Mouse (Mus musculus) thymus, adult 18-20 months (tissue): ENCODE results near the gene Tln2.
"Not testable (repeated sequence)": the region's sequence is repeated elsewhere in the genome, so short reads cannot be mapped to it uniquely, and the experiment has no call there.

Source experiments
- DNase-seq, 2 experiments: peaks; one replicate each; pipeline ENCODE4 v3.0.0; 2022; ENCODE audit warnings: mixed read lengths in 2 of 2

Tln2 gene

DNA sequence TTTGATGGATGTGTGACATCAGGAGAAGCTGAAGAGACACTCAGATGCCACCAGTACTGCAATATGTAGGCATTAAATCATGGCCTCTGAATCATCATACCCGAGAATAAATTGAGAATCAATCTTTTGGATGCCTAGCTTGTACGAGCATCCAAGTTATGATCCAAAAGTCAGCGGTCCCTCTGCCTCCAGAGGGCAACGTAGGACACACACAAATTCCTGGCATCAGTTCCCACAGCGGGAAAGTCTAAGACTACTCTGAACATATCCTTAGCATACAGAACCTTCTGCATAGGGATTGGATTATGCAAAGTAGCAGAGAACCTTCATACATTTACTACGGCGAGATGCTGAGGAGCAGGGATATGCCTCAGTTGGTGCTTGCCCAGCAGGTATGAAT lies 210.5 kb downstream of the Tln2 start:
- DNase-seq = no peak

GRCm38 (mm10) chr9:67347184-67347583 lies 212.3 kb downstream of the Tln2 start:
- no peak for DNase-seq

- no peak for DNase-seq
Measured at GRCm38 (mm10) chr9:67331281-67331680, 228.2 kb downstream of the Tln2 start.

DNA sequence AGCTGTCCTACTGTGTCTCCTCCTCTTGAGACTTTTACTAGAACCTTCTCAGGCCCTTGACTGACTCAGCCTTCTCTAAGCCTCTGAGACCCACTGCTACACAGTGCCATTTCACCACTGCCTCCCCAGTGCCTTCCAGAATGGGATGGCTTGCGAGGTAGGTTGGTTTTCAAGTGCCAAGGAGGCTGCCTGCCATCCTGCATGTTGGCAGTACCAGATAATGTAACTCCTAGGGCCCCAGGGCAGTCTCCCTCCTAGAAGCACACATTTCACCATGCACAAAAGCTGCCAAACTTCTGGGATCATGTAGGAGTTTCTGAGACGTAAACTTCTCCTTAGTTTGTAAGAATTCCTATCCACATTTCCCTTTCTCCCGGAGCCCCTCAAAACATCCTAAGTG lies 231.1 kb downstream of the Tln2 start:
- no peak for DNase-seq

- no peak for DNase-seq
Measured at GRCm38 (mm10) chr9:67321886-67322285, 237.6 kb downstream of the Tln2 start.

DNA sequence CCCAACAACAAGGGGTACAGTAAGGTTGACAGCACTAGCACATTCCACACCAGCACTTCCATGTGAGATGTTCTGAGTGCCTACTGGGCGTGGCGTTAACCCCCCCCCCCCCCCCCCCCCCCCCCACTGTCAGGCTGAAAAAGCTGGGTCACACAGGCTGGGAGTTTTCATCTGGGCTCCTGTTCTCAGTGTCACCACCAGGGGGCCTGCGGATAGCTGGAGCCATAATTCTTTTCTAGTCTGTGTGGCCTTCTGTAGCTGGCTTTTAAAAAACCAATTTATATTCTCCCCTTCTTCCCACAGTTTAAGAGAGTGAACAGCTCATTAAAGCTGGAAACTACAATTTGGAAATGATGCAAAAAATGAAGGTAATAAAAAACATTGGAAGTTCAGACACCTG lies 244.1 kb downstream of the Tln2 start:
- no peak for DNase-seq

DNA sequence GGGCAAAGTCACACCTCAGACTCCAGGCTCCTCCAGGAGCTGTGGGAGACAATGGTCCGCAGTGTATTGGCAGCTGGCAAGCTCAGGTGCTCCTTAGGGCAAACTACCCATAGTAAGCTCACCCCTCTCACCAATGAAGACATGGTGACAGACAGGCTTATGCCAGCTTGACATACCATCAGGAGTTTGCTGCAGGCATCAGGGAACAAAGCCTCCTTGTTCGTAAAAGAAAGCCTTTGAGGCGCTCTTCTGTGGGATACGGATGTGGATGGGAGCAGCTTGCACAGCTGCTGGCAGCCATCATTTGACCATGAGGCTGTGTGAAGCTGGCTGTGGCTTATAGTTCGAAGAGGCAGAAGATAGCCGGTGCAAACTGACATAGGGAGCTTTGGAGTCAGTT lies 254.5 kb downstream of the Tln2 start:
- DNase-seq = no peak

- no peak for DNase-seq
Measured at GRCm38 (mm10) chr9:67303986-67304385, 255.5 kb downstream of the Tln2 start.

GRCm38 (mm10) chr9:67303038-67303437 lies 256.5 kb downstream of the Tln2 start:
- DNase-seq = no peak

DNA sequence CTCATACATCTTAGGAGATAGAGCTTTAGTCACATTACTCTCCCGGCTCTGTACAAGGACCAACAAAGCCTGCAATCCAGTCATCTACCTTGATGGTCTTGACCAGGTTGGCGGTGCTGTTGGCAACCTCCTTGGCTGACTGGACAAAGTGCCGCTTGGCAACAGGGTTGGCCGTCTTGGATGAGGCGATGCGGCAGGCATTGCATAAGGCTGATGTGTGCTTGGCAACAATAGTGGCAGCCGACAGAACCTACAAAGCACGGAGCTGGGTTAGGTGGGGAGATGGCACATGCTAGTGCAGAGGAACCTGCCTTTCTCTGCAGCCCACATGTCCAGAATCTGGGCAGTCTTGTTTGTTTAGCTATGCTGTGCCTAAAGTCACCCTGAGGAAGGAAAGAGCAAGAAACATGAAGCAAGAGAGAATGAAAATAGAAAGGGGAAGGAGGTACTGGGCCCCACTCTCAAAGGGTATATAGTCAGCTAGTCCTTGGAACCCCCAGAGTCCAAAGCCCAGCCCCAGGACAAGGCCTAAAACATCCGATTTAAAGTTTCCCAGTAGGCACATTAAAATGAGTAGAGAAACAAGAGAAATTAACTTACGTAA lies 257.0 kb downstream of the Tln2 start:
- no peak for DNase-seq

DNA sequence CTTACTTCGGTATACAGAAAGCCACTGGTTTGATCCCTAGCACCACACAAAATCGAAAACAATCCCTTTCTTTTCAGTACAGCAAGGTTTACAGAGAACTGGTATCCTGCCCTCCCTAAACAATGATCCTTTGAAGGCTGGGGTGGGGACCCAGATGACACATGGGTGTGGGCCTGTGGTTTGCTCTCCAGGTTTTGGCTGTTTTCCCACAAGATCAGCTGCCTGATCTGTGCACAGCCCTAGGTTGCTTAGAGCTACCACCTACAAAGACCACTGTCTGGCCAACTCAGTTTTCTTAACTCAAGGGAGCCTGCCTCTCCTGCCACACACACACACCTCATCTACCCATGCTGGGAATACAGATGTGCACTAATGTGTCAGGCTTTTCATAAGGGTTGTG lies 257.9 kb downstream of the Tln2 start:
- no peak for DNase-seq

- DNase-seq = no peak
Measured at GRCm38 (mm10) chr9:67300769-67301168, 258.7 kb downstream of the Tln2 start.

- no peak for DNase-seq
Measured at GRCm38 (mm10) chr9:67300346-67300745, 259.2 kb downstream of the Tln2 start.

DNA sequence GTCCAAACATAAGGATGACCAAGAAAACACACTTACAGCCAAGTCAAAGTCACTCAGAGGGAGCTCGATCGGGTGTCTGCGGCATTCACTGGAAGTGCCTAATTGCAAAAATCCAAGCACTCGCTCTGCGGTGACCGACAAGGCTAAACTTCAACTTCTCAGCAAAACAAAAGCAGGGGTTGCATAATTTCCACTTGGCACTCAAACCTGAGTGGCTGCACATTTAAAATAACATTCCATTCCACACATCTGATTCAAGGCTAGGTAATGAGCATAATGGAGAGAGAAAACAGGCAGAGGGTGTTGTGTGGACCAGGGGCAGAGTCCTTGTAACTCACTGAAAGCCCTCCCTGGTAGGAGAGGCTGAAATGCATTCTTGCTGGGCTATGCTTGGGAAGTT lies 260.3 kb downstream of the Tln2 start:
- no peak for DNase-seq

GRCm38 (mm10) chr9:67297236-67297889 lies 262.1 kb downstream of the Tln2 start:
- DNase-seq = no peak

- DNase-seq = no peak
Measured at GRCm38 (mm10) chr9:67287457-67287856, 272.0 kb downstream of the Tln2 start.

- no peak for DNase-seq
Measured at GRCm38 (mm10) chr9:67286801-67287200, 272.7 kb downstream of the Tln2 start.

GRCm38 (mm10) chr9:67285544-67285943 lies 274.0 kb downstream of the Tln2 start:
- DNase-seq = no peak

GRCm38 (mm10) chr9:67281812-67282211 lies 277.7 kb downstream of the Tln2 start:
- DNase-seq = no peak

DNA sequence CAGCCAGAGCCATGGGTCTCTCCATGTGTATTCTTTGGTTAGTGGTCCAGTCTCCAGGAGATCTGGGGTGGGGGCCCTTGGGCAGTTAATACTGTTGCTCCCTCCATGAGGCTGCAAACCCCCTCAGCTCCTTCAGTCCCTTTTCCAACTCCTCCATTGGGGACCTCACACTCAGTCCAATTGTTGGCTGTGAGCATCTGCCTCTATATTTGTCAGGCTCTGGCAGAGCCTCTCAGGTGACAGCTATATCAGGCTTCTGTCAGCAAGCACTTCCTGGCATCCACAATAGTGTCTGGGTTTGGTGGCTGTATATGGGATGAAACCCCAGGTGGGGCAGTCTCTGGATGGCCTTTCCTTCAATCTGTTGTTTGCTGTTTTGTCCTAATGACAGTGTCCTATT lies 279.2 kb downstream of the Tln2 start:
- not testable (repeated sequence) for DNase-seq

- DNase-seq = no peak
Measured at GRCm38 (mm10) chr9:67276446-67276845, 283.1 kb downstream of the Tln2 start.

GRCm38 (mm10) chr9:67274296-67274695 lies 285.2 kb downstream of the Tln2 start:
- DNase-seq = no peak

DNA sequence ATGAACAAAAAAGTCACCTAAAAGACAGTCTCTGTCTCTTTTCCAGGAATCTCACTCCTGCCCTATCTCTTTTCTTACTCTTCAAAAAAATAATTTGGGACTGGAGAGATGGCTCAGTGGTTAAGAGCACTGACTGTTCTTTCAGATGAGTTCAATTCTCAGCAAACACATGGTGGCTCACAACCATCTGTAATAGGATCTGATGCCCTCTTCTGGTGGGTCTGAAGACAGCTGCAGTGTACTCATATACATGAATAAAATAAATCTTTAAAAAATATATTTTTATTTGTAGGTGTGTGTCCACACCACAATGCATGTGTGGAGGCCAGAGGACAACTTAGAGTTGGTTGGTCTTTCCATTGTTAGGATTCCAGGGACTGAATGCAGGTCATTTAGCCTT lies 286.1 kb downstream of the Tln2 start:
- no peak for DNase-seq

DNA sequence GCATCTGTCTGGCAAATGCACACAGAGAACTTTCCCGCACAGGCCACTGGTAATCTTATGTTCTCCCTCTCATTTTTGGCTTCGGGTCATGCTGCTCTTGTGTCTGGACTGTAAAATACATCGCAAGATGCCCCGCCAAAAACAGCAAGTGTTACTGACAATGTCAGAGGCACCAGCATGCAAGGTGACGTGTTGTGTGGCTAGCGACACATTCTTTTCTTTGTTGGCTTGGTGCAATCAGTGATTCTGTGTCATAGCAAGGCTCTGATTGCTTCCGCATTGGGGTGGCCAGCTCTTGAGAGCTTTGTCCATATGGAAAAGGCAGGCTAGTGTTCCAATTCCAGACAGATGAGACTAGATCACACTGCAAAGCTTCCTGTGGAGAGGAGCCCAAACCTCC lies 288.8 kb downstream of the Tln2 start:
- no peak for DNase-seq

DNA sequence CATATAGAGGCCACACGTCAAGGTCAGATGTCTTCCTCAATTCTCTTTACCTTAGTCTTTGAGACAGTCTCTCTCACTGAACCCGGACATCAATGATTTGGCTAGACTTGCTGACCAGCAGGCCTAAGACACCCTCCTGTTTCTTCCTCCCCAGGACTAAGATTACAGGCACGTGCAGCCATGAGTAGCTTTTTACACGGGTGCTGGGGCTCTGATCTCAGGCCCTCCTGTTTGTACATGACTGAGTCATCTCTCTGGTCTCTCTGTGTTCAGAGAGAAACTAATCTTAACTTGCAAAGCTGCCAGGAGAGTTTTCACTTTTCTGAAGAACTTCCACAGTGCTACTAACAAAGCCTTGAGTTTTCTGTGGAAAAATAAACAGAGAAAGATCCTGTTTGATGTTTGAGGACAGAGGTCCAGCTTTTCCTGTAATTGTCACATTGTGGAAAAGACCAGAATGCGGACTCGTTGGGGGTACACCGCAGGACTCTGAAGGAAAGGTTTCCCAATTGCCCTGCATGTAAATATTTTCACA lies 289.4 kb downstream of the Tln2 start:
- DNase-seq = no peak
